Mouse (Mus musculus): ENCODE measurements around the gene Polr3g. TPM values are rescaled to one million over a fixed set of nuclear protein-coding genes. Genes with fewer than 3 reads are reported as not detected.
A peak's percentile ranks its signal among the peaks of the same experiment; 100 is the strongest.
"Not testable (repeated sequence)": the region's sequence is repeated elsewhere in the genome, so short reads cannot be mapped to it uniquely, and the experiment has no call there.

Gene Polr3g
- polyA plus RNA-seq, 1 experiment from 2014 or later, result 5.5 TPM

- WGBS, result 90% methylated on average over 6 of the region's 6 CpGs
- H3K9me3 ChIP-seq, result no peaks in the 10 kb centered on the region
Observed at GRCm38 (mm10) chr13:81646348-81646747, 64.5 kb downstream of the Polr3g start.

GRCm38 (mm10) chr13:81644047-81644565 is 66.7 kb downstream of the Polr3g start:
- no peaks in the 10 kb centered on the region for H3K36me3 ChIP-seq
- no peak overlapping the region for H3K27ac ChIP-seq
- no peak overlapping the region for H3K9ac ChIP-seq (replicated peaks)
- no peaks in the 10 kb centered on the region for H3K9me3 ChIP-seq
- no peaks in the 10 kb centered on the region for H3K27me3 ChIP-seq
- H3K4me1 ChIP-seq (replicated peaks), result peaks cover 19% of the 10 kb centered on the region
- no peak for ATAC-seq
- 88% methylated on average over 11 of the region's 11 CpGs for WGBS
- no peak overlapping the region for H3K4me2 ChIP-seq (replicated peaks)
- no peak overlapping the region for H3K4me3 ChIP-seq (replicated peaks)

More at GRCm38 (mm10) chr13:81646348-81646747, 64.5 kb downstream of the Polr3g start:
- no peak overlapping the region for H3K4me2 ChIP-seq (replicated peaks)
- no peak overlapping the region for H3K27ac ChIP-seq
- peaks cover 10% of the 10 kb centered on the region for H3K4me1 ChIP-seq (replicated peaks)
- no peak for ATAC-seq
- no peaks in the 10 kb centered on the region for H3K36me3 ChIP-seq
- H3K9ac ChIP-seq (replicated peaks), result no peak overlapping the region
- H3K4me3 ChIP-seq (replicated peaks), result no peak overlapping the region
- H3K27me3 ChIP-seq, result no peaks in the 10 kb centered on the region

GRCm38 (mm10) chr13:81642491-81643149 is 68.2 kb downstream of the Polr3g start:
- WGBS, result 40% methylated on average over 7 of the region's 7 CpGs
- H3K27me3 ChIP-seq, result no peaks in the 10 kb centered on the region
- H3K9me3 ChIP-seq, result no peaks in the 10 kb centered on the region
- peak overlapping the region; percentile 46 for H3K27ac ChIP-seq
- H3K4me2 ChIP-seq (replicated peaks), result no peak overlapping the region
- no peak overlapping the region for H3K9ac ChIP-seq (replicated peaks)
- H3K36me3 ChIP-seq, result no peaks in the 10 kb centered on the region
- no peak for ATAC-seq
- no peak overlapping the region for H3K4me3 ChIP-seq (replicated peaks)
- H3K4me1 ChIP-seq (replicated peaks), result peaks cover 19% of the 10 kb centered on the region

GRCm38 (mm10) chr13:81641289-81642045 is 69.3 kb downstream of the Polr3g start:
- H3K36me3 ChIP-seq, result no peaks in the 10 kb centered on the region
- no peak overlapping the region for H3K9ac ChIP-seq (replicated peaks)
- peak; percentile 78 for ATAC-seq
- no peaks in the 10 kb centered on the region; the same call in 1 of the 2 replicates for H3K27me3 ChIP-seq
- no peaks in the 10 kb centered on the region for H3K9me3 ChIP-seq
- H3K4me1 ChIP-seq (replicated peaks), result peaks cover 19% of the 10 kb centered on the region
- peak overlapping the region; percentile 40 for H3K4me2 ChIP-seq (replicated peaks)
- H3K4me3 ChIP-seq (replicated peaks), result 0 out of 2 replicates have a peak overlapping the region, but pooled peaks have one; percentile 21
- WGBS, result 3% methylated on average over 8 of the region's 8 CpGs
- H3K27ac ChIP-seq, result peak overlapping the region; percentile 70

GRCm38 (mm10) chr13:81640881-81641280 is 69.9 kb downstream of the Polr3g start:
- Histone ChIP-seq H3K27ac (peak overlapping the region; percentile 70), H3K4me3 (replicated peaks) (no peak overlapping the region), H3K36me3 (no peaks in the 10 kb centered on the region), H3K27me3 (no peaks in the 10 kb centered on the region; the same call in 1 of the 2 replicates), H3K4me2 (replicated peaks) (no peak overlapping the region), H3K9ac (replicated peaks) (no peak overlapping the region), H3K9me3 (no peaks in the 10 kb centered on the region), H3K4me1 (replicated peaks) (peaks cover 19% of the 10 kb centered on the region)
- peak; percentile 25 for ATAC-seq
- 38% methylated on average over 6 of the region's 6 CpGs for WGBS

GRCm38 (mm10) chr13:81639624-81640023 is 71.2 kb downstream of the Polr3g start:
- Histone ChIP-seq H3K4me1 (replicated peaks) (peaks cover 19% of the 10 kb centered on the region), H3K36me3 (no peaks in the 10 kb centered on the region), H3K27ac (no peak overlapping the region), H3K9ac (replicated peaks) (no peak overlapping the region), H3K4me2 (replicated peaks) (no peak overlapping the region), H3K9me3 (no peaks in the 10 kb centered on the region), H3K27me3 (no peaks in the 10 kb centered on the region; the same call in 1 of the 2 replicates), H3K4me3 (replicated peaks) (no peak overlapping the region)
- WGBS, result 7% methylated on average over 4 of the region's 4 CpGs
- peak; percentile 53 for ATAC-seq

- H3K27ac ChIP-seq, result no peak within 1 kb of the TSS; the same call in 1 of the 2 replicates
- no peaks in the 10 kb centered on the region; the same call in 1 of the 2 replicates for H3K27me3 ChIP-seq
- peak within 1 kb of the TSS; percentile 49 for H3K4me3 ChIP-seq (replicated peaks)
- ATAC-seq, result peak; percentile 99
- peak within 1 kb of the TSS; percentile 74 for H3K9ac ChIP-seq (replicated peaks)
- peaks cover 44% of the 10 kb centered on the region for H3K4me1 ChIP-seq (replicated peaks)
- under 1% methylated on average over 41 of the region's 42 CpGs for WGBS
- H3K36me3 ChIP-seq, result no peaks in the 10 kb centered on the region
- peak within 1 kb of the TSS; percentile 76 for H3K4me2 ChIP-seq (replicated peaks)
- no peaks in the 10 kb centered on the region for H3K9me3 ChIP-seq
Observed at GRCm38 (mm10) chr13:81632720-81633415, 77.9 kb downstream of the Polr3g start, which contains the start of gene Adgrv1. Gene Adgrv1, minus strand, starts transcription at chr13:81633154.

- Histone ChIP-seq H3K9me3 (no peaks in the 10 kb centered on the region), H3K36me3 (no peaks in the 10 kb centered on the region), H3K27ac (0 out of 2 replicates have a peak overlapping the region, but pooled peaks have one; percentile 7), H3K4me3 (replicated peaks) (peak overlapping the region; percentile 30), H3K4me1 (replicated peaks) (peaks cover 53% of the 10 kb centered on the region), H3K9ac (replicated peaks) (0 out of 2 replicates have a peak overlapping the region, but pooled peaks have one; percentile 19), H3K27me3 (no peaks in the 10 kb centered on the region; the same call in 1 of the 2 replicates), H3K4me2 (replicated peaks) (peak overlapping the region; percentile 43)
- no peak for ATAC-seq
- whole genome bisulfite sequencing, result 6% methylated on average over 5 of the region's 5 CpGs
Observed at GRCm38 (mm10) chr13:81630566-81630965, 80.2 kb downstream of the Polr3g start.

- Histone ChIP-seq H3K9ac (replicated peaks) (no peak overlapping the region), H3K9me3 (no peaks in the 10 kb centered on the region), H3K27me3 (no peaks in the 10 kb centered on the region), H3K27ac (peak overlapping the region; percentile 7; the same call in 1 of the 2 replicates), H3K4me2 (replicated peaks) (peak overlapping the region; percentile 43; the same call in 1 of the 2 replicates), H3K4me3 (replicated peaks) (no peak overlapping the region), H3K36me3 (no peaks in the 10 kb centered on the region), H3K4me1 (replicated peaks) (peaks cover 53% of the 10 kb centered on the region)
- 1% methylated on average over 3 of the region's 3 CpGs for WGBS
- peak; percentile 21; the same call in 1 of the 2 replicates for ATAC-seq
Observed at GRCm38 (mm10) chr13:81629395-81629794, 81.4 kb downstream of the Polr3g start.

GRCm38 (mm10) chr13:81628631-81629190 is 82.1 kb downstream of the Polr3g start:
- ATAC-seq, result no peak
- Histone ChIP-seq H3K4me2 (replicated peaks) (no peak overlapping the region; the same call in 1 of the 2 replicates), H3K4me3 (replicated peaks) (no peak overlapping the region), H3K4me1 (replicated peaks) (peaks cover 53% of the 10 kb centered on the region), H3K9me3 (no peaks in the 10 kb centered on the region), H3K36me3 (no peaks in the 10 kb centered on the region), H3K9ac (replicated peaks) (no peak overlapping the region), H3K27ac (peak overlapping the region; percentile 64; the same call in 1 of the 2 replicates), H3K27me3 (no peaks in the 10 kb centered on the region)
- WGBS, result 5% methylated on average over 2 of the region's 2 CpGs

- H3K9me3 ChIP-seq; H3K27me3 ChIP-seq; H3K36me3 ChIP-seq; H3K4me3 ChIP-seq (replicated peaks); ATAC-seq; H3K9ac ChIP-seq (replicated peaks): not testable (repeated sequence)
- Histone ChIP-seq H3K4me2 (replicated peaks) (peak overlapping the region; percentile 28), H3K4me1 (replicated peaks) (peaks cover 48% of the 10 kb centered on the region), H3K27ac (peak overlapping the region; percentile 64)
- 60% methylated on average over 1 of the region's 1 CpGs for WGBS
Observed at GRCm38 (mm10) chr13:81627861-81628260, 83.0 kb downstream of the Polr3g start.

Data from midbrain, embryonic 13.5 days (tissue).